Mouse (Mus musculus) midbrain, embryonic 16.5 days (tissue): ENCODE measurements around the gene Ctnnd2. TPM values are rescaled to one million over a fixed set of nuclear protein-coding genes. Genes with fewer than 3 reads are reported as not detected.

Experiments used
- ATAC-seq: fragments of 200-750 bp; cut with Nextera tagmentation; 2 replicates; pipeline ENCODE4 v1.8.0; 2017; ENCODE audit warnings: moderate TSS enrichment
- H3K27ac ChIP-seq: fragments of 300-500 bp; sonication (generic); 2 replicates; pipeline ENCODE4 v1.5.1; 2014; ENCODE audit warnings: mild to moderate bottlenecking, low read length, mixed read lengths
- H3K27me3 ChIP-seq: fragments of 300-500 bp; sonication (generic); 2 replicates; pipeline ENCODE4 v1.6.1; 2014; ENCODE audit warnings: low read depth, low read length, mixed read lengths; ENCODE audit not compliant: control insufficient read depth, insufficient read depth
- H3K36me3 ChIP-seq: fragments of 300-500 bp; sonication (generic); 2 replicates; pipeline ENCODE4 v1.6.1; 2014; ENCODE audit warnings: mild to moderate bottlenecking, low read length, moderate library complexity, mixed read lengths; ENCODE audit not compliant: control insufficient read depth, insufficient read depth
- H3K4me1 ChIP-seq: fragments of 300-500 bp; sonication (generic); 2 replicates; pipeline ENCODE4 v1.6.1; 2014; ENCODE audit warnings: mild to moderate bottlenecking, low read length, mixed read lengths; ENCODE audit not compliant: control insufficient read depth, insufficient read depth
- H3K4me2 ChIP-seq: fragments of 300-500 bp; sonication (generic); 2 replicates; pipeline ENCODE4 v1.6.1; 2014; ENCODE audit warnings: mild to moderate bottlenecking, low read length, mixed read lengths
- H3K4me3 ChIP-seq: fragments of 300-500 bp; sonication (generic); 2 replicates; pipeline ENCODE4 v1.5.1; 2014; ENCODE audit warnings: low read depth, mild to moderate bottlenecking, low read length, moderate library complexity, mixed read lengths
- H3K9ac ChIP-seq: fragments of 300-500 bp; sonication (generic); 2 replicates; pipeline ENCODE4 v1.6.1; 2014; ENCODE audit warnings: low read depth, low read length, mixed read lengths
- H3K9me3 ChIP-seq: fragments of 300-500 bp; sonication (generic); replicated peaks from 2 replicates; pipeline ENCODE4 v1.6.1; 2014; ENCODE audit warnings: mild to moderate bottlenecking, low read length, mixed read lengths; ENCODE audit not compliant: control insufficient read depth, poor library complexity, severe bottlenecking
- WGBS: fragments of 180-500 bp; shearing (Covaris S2); extraction: QIAGEN DNeasy Blood & Tissue Kit; methylation state at CpG from one replicate; pipeline ENCODE4 v1.1.7; 2014; 5-methylcytosine and 5-hydroxymethylcytosine counted together
- polyA plus RNA-seq: library from polyadenylated mRNA; unstranded; fragments of >200 nt; fragmentation: Nextera tagmentation; extraction: Ambion mirVana; gene quantifications from 2 replicates; pipeline ENCODE4 v1.2.1, GENCODE M21; 2015

The Ctnnd2 gene
- polyA plus RNA-seq, 1 experiment from 2014 or later, result 62.8 TPM

- 0 out of 2 replicates have a peak, but pooled peaks have one; percentile 42 for ATAC-seq
- no peak overlapping the region for H3K4me2 ChIP-seq
- 75% methylated on average over 15 of the region's 15 CpGs for WGBS
These were observed 308.3 kb downstream of the Ctnnd2 start for GRCm38 (mm10) chr15:30480676-30481075.

DNA sequence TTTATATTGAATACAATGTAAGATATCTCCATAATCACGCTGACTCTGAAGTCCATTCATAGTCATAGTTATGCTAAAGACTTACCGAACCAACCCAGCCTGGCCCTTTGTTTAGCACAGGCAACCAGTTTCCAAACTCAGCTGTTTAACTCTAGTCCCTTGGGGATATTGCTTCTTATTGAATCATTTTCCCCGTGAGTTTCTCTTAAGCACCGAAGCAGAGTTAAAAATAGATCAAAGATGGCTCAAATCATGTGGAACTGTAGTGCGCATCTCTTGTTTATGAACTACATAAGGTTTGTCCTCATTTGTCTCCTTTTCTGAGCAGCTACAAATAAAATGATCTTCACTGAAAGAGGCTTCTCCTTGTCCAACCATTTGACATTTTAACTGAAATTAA, 334.1 kb downstream of the Ctnnd2 start:
- Histone ChIP-seq H3K36me3 (no peaks in the 10 kb centered on the region), H3K27me3 (no peaks in the 10 kb centered on the region), H3K4me3 (no peak overlapping the region), H3K4me1 (peaks cover 3% of the 10 kb centered on the region; the same call in 1 of the 2 replicates), H3K4me2 (no peak overlapping the region), H3K27ac (no peak overlapping the region), H3K9ac (no peak overlapping the region), H3K9me3 (no peaks in the 10 kb centered on the region)
- 36% methylated on average over 5 of the region's 5 CpGs for WGBS
- ATAC-seq, result no peak

More at GRCm38 (mm10) chr15:30480676-30481075, 308.3 kb downstream of the Ctnnd2 start:
- Histone ChIP-seq H3K4me3 (no peak overlapping the region), H3K9me3 (no peaks in the 10 kb centered on the region), H3K27ac (no peak overlapping the region), H3K4me1 (no peaks in the 10 kb centered on the region), H3K27me3 (no peaks in the 10 kb centered on the region), H3K9ac (no peak overlapping the region), H3K36me3 (no peaks in the 10 kb centered on the region)

DNA sequence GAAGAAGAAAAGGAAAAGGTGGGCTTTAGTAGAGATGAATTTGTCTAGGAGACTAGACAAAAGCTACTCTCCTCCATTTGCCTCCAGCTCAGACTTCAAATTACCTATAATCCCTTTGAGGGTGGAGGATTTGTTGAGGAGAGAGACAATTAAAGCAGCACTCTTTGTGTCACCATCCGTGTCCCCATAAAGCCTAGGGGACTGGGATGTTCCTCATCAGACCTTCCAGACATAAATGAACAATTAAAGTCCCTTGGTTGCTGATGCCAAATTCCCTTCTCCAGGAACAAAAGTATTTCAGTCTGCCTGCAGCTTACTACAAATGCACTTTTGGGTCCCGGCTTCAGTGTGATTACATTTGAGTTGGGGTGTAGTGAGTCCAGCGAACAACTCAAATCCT, 340.1 kb downstream of the Ctnnd2 start:
- Histone ChIP-seq H3K4me3 (no peak overlapping the region), H3K4me1 (peaks cover 14% of the 10 kb centered on the region), H3K9ac (no peak overlapping the region), H3K36me3 (no peaks in the 10 kb centered on the region), H3K27me3 (no peaks in the 10 kb centered on the region), H3K27ac (no peak overlapping the region), H3K9me3 (no peaks in the 10 kb centered on the region), H3K4me2 (no peak overlapping the region)
- WGBS, result 15% methylated on average over 3 of the region's 3 CpGs
- no peak for ATAC-seq

DNA sequence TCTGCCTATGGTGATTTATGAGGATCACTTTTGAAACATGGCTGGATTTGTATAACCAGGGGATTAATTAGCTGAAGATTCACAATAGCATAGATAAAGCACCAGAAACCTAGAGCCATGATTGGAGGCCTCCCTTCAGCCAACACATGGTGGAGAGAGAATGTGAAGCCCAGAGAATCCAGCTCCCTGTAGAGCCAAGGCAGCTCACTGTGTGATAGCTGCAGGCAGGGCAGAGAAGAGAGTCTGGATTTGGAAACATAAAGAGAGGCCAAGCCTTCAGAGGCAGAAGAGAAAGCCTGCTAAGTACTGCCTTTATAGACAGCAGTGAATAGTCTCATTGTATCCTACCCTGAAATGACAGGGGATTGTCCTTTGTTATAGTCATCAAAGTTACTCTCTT, 340.7 kb downstream of the Ctnnd2 start:
- H3K9ac ChIP-seq, result no peak overlapping the region
- no peak overlapping the region for H3K4me2 ChIP-seq
- no peak overlapping the region for H3K4me3 ChIP-seq
- no peaks in the 10 kb centered on the region for H3K9me3 ChIP-seq
- H3K4me1 ChIP-seq, result peaks cover 14% of the 10 kb centered on the region
- H3K27me3 ChIP-seq, result no peaks in the 10 kb centered on the region
- no peak overlapping the region for H3K27ac ChIP-seq
- peak; percentile 34; the same call in 1 of the 2 replicates for ATAC-seq
- no peaks in the 10 kb centered on the region for H3K36me3 ChIP-seq

- WGBS, result 33% methylated on average over 4 of the region's 4 CpGs
- no peak for ATAC-seq
- peak overlapping the region; percentile 33 for H3K27ac ChIP-seq
These were observed 343.0 kb downstream of the Ctnnd2 start for GRCm38 (mm10) chr15:30515425-30515824.

GRCm38 (mm10) chr15:30541459-30541858, 369.1 kb downstream of the Ctnnd2 start:
- H3K27me3 ChIP-seq, result no peaks in the 10 kb centered on the region
- 91% methylated on average over 5 of the region's 5 CpGs for WGBS
- ATAC-seq, result no peak

More at GRCm38 (mm10) chr15:30515425-30515824, 343.0 kb downstream of the Ctnnd2 start:
- no peak overlapping the region for H3K9ac ChIP-seq
- no peak overlapping the region for H3K4me2 ChIP-seq
- no peaks in the 10 kb centered on the region for H3K9me3 ChIP-seq
- no peak overlapping the region for H3K4me3 ChIP-seq
- H3K36me3 ChIP-seq, result no peaks in the 10 kb centered on the region
- H3K27me3 ChIP-seq, result no peaks in the 10 kb centered on the region
- peaks cover 14% of the 10 kb centered on the region for H3K4me1 ChIP-seq

GRCm38 (mm10) chr15:30548263-30548662, 375.9 kb downstream of the Ctnnd2 start:
- peaks cover 3% of the 10 kb centered on the region; the same call in 1 of the 2 replicates for H3K4me1 ChIP-seq
- 80% methylated on average over 4 of the region's 4 CpGs for WGBS
- H3K4me2 ChIP-seq, result no peak overlapping the region
- no peak overlapping the region for H3K4me3 ChIP-seq
- no peaks in the 10 kb centered on the region for H3K36me3 ChIP-seq
- no peak for ATAC-seq
- H3K27me3 ChIP-seq, result no peaks in the 10 kb centered on the region
- H3K9ac ChIP-seq, result no peak overlapping the region
- no peaks in the 10 kb centered on the region for H3K9me3 ChIP-seq
- 0 out of 2 replicates have a peak overlapping the region, but pooled peaks have one; percentile 33 for H3K27ac ChIP-seq

More at GRCm38 (mm10) chr15:30541459-30541858, 369.1 kb downstream of the Ctnnd2 start:
- Histone ChIP-seq H3K27ac (no peak overlapping the region), H3K9ac (no peak overlapping the region), H3K4me2 (no peak overlapping the region), H3K9me3 (no peaks in the 10 kb centered on the region), H3K4me3 (no peak overlapping the region), H3K4me1 (no peaks in the 10 kb centered on the region), H3K36me3 (no peaks in the 10 kb centered on the region)

- 89% methylated on average over 12 of the region's 12 CpGs for WGBS
- H3K27me3 ChIP-seq, result no peaks in the 10 kb centered on the region
- H3K4me3 ChIP-seq, result no peak overlapping the region
- ATAC-seq, result no peak
- H3K9ac ChIP-seq, result no peak overlapping the region
- H3K27ac ChIP-seq, result no peak overlapping the region
- no peaks in the 10 kb centered on the region for H3K36me3 ChIP-seq
- no peak overlapping the region for H3K4me2 ChIP-seq
- H3K4me1 ChIP-seq, result peaks cover 3% of the 10 kb centered on the region; the same call in 1 of the 2 replicates
- no peaks in the 10 kb centered on the region for H3K9me3 ChIP-seq
These were observed 378.6 kb downstream of the Ctnnd2 start for GRCm38 (mm10) chr15:30550956-30551355.

DNA sequence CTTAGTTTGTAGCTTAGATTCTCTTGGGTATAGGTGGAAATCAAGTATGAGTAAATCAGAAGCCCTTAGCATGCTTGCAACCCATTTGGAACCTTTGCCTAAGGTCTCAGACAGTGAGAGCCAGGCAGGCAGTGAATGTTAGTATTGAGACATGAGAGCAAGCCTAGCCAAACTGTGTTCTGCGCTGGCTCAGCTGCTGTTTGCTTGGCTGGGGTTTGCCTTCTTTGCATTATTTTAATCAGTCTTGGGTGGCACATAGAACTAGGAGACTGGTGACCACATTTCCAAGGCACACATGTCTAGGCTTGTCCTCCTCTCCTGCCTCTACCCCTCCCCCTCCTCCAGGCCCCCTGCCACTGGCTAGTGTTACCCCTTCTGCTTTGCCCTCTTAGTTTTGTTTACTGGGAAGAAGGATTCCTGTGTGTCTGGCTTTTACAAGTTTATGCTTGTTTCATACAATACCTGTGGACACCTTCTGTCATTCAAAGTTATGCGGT, 381.6 kb downstream of the Ctnnd2 start:
- no peak for ATAC-seq
- Histone ChIP-seq H3K4me3 (no peak overlapping the region), H3K9ac (no peak overlapping the region), H3K4me1 (no peaks in the 10 kb centered on the region), H3K27me3 (no peaks in the 10 kb centered on the region), H3K9me3 (no peaks in the 10 kb centered on the region), H3K27ac (no peak overlapping the region), H3K4me2 (no peak overlapping the region), H3K36me3 (no peaks in the 10 kb centered on the region)
- WGBS, result 84% methylated on average over 2 of the region's 2 CpGs
